Mouse (Mus musculus): Measurements from ENCODE around the gene Marveld3. TPM values are rescaled to one million over a fixed set of nuclear protein-coding genes. Genes with fewer than 3 reads are reported as not detected.

Marveld3 gene
- polyA plus RNA-seq, 1 experiment from 2014 or later, result 11.7 TPM

- H3K27me3 ChIP-seq, result no peaks in the 10 kb centered on the region
- in situ Hi-C loops (cut with MboI; ENCODE audit: low pct_unique_long_range_greater_than_20kb), result no loop called here
- POLR2A ChIA-PET, result interaction anchor here (0.6 to 0.9 kb wide), 2 partner anchors 19 to 242 kb away, joined by 3 read pairs; partner anchors contain the start of gene Zfp821
- TF ChIP-seq CTCF (IDR thresholded peaks at IDR 0.05), result no peak
- ATAC-seq (no peak), DNase-seq (ENCODE audit: low read depth, low spot score) (no peak)
- CTCF ChIA-PET, result interaction anchor here (0.8 kb wide), 1 partner anchor 11 kb away, joined by 3 read pairs; no protein-coding TSS in a partner anchor
These were observed 14.3 kb downstream of the Marveld3 start for GRCm38 (mm10) chr8:109947447-109948284.

GRCm38 (mm10) chr8:109946272-109946671, 15.7 kb downstream of the Marveld3 start:
- H3K27me3 ChIP-seq, result no peaks in the 10 kb centered on the region
- in situ Hi-C loops (cut with MboI; ENCODE audit: low pct_unique_long_range_greater_than_20kb), result no loop called here
- no peak for TF ChIP-seq CTCF (IDR thresholded peaks at IDR 0.05)
- POLR2A ChIA-PET, result no interaction called here
- DNase-seq (ENCODE audit: low read depth, low spot score), result no peak
- CTCF ChIA-PET, result interaction anchor here (1.2 to 1.4 kb wide), 2 partner anchors 26 to 28 kb away, joined by 3 read pairs; no protein-coding TSS in a partner anchor
- ATAC-seq, result no peak

GRCm38 (mm10) chr8:109945694-109946093, 16.3 kb downstream of the Marveld3 start:
- ChIA-PET POLR2A (interaction anchor here (0.7 kb wide), 1 partner anchor 11 kb away, joined by 3 read pairs; no protein-coding TSS in a partner anchor), CTCF (interaction anchor here (0.6 to 1.4 kb wide), 3 partner anchors 25 to 88 kb away, joined by 3 read pairs; no protein-coding TSS in a partner anchor)
- no peak for TF ChIP-seq CTCF (IDR thresholded peaks at IDR 0.05)
- no peak for ATAC-seq
- no peak for DNase-seq (ENCODE audit: low read depth, low spot score)
- in situ Hi-C loops (cut with MboI; ENCODE audit: low pct_unique_long_range_greater_than_20kb), result no loop called here
- no peaks in the 10 kb centered on the region for H3K27me3 ChIP-seq

- in situ Hi-C loops (cut with MboI; ENCODE audit: low pct_unique_long_range_greater_than_20kb), result no loop called here
- ATAC-seq, result peak; percentile 90
- no peak for TF ChIP-seq CTCF (IDR thresholded peaks at IDR 0.05)
- CTCF ChIA-PET, result interaction anchor here (0.6 to 1.2 kb wide), 2 partner anchors 27 to 88 kb away, joined by 3 read pairs; no protein-coding TSS in a partner anchor
- H3K27me3 ChIP-seq, result no peaks in the 10 kb centered on the region
- POLR2A ChIA-PET, result interaction anchor here (0.7 to 1.3 kb wide), 3 partner anchors 12 to 25 kb away, joined by 3 read pairs; no protein-coding TSS in a partner anchor
- DNase-seq (ENCODE audit: low read depth, low spot score), result peak; percentile 79
These were observed 16.8 kb downstream of the Marveld3 start for GRCm38 (mm10) chr8:109945153-109945632.

- ATAC-seq, result no peak
- DNase-seq (ENCODE audit: low read depth, low spot score), result no peak
- ChIA-PET CTCF (interaction anchor here (1.0 kb wide), 1 partner anchor 15 kb away, joined by 3 read pairs; no protein-coding TSS in a partner anchor), POLR2A (interaction anchor here (0.5 to 0.7 kb wide), 2 partner anchors 22 to 112 kb away, joined by 3 to 4 read pairs; no protein-coding TSS in a partner anchor)
- in situ Hi-C loops (cut with MboI; ENCODE audit: low pct_unique_long_range_greater_than_20kb), result no loop called here
- TF ChIP-seq CTCF (IDR thresholded peaks at IDR 0.05), result no peak
- no peaks in the 10 kb centered on the region for H3K27me3 ChIP-seq
These were observed 20.2 kb downstream of the Marveld3 start for GRCm38 (mm10) chr8:109941606-109942360.

- CTCF ChIA-PET, result interaction anchor here (0.9 to 2.8 kb wide), 3 partner anchors 8 to 26 kb away, joined by 3 to 6 read pairs (median 5); no protein-coding TSS in a partner anchor
- ATAC-seq (peak; percentile 92), DNase-seq (ENCODE audit: low read depth, low spot score) (peak; percentile 86)
- H3K27me3 ChIP-seq, result no peaks in the 10 kb centered on the region
- TF ChIP-seq CTCF (IDR thresholded peaks at IDR 0.05), result peak; percentile 51
- POLR2A ChIA-PET, result interaction anchor here (0.7 to 1.3 kb wide), 7 partner anchors 16 to 192 kb away, joined by 3 to 4 read pairs (median 3); partner anchors contain the start of gene Marveld3
- in situ Hi-C loops (cut with MboI; ENCODE audit: low pct_unique_long_range_greater_than_20kb), result no loop called here
These were observed 41.3 kb downstream of the Marveld3 start for GRCm38 (mm10) chr8:109920406-109921390.

- in situ Hi-C loops (cut with MboI; ENCODE audit: low pct_unique_long_range_greater_than_20kb), result no loop called here
- TF ChIP-seq CTCF (IDR thresholded peaks at IDR 0.05), result peak; percentile 88
- DNase-seq (ENCODE audit: low read depth, low spot score), result peak; percentile 27
These were observed 44.7 kb downstream of the Marveld3 start for GRCm38 (mm10) chr8:109917277-109917676.

GRCm38 (mm10) chr8:109907376-109907775, 54.6 kb downstream of the Marveld3 start:
- TF ChIP-seq CTCF (IDR thresholded peaks at IDR 0.05), result no peak

More at GRCm38 (mm10) chr8:109917277-109917676, 44.7 kb downstream of the Marveld3 start:
- ATAC-seq, result peak; percentile 47
- CTCF ChIA-PET, result interaction anchor here (0.8 to 3.8 kb wide), 14 partner anchors 11 to 242 kb away, joined by 3 to 31 read pairs (median 4); partner anchors contain the start of genes Marveld3 and Phlpp2
- POLR2A ChIA-PET, result interaction anchor here (0.7 to 1.2 kb wide), 2 partner anchors 39 to 99 kb away, joined by 3 read pairs; no protein-coding TSS in a partner anchor
- H3K27me3 ChIP-seq, result no peaks in the 10 kb centered on the region

GRCm38 (mm10) chr8:109906907-109907306, 55.1 kb downstream of the Marveld3 start:
- CTCF ChIA-PET, result interaction anchor here (2.4 to 7.0 kb wide), 2 partner anchors 8 to 10 kb away, joined by 7 to 31 read pairs; no protein-coding TSS in a partner anchor
- ATAC-seq (no peak), DNase-seq (ENCODE audit: low read depth, low spot score) (no peak)
- H3K27me3 ChIP-seq, result no peaks in the 10 kb centered on the region
- POLR2A ChIA-PET, result no interaction called here
- TF ChIP-seq CTCF (IDR thresholded peaks at IDR 0.05), result no peak
- in situ Hi-C loops (cut with MboI; ENCODE audit: low pct_unique_long_range_greater_than_20kb), result no loop called here

More at GRCm38 (mm10) chr8:109907376-109907775, 54.6 kb downstream of the Marveld3 start:
- POLR2A ChIA-PET, result no interaction called here
- ATAC-seq (no peak), DNase-seq (ENCODE audit: low read depth, low spot score) (no peak)
- in situ Hi-C loops (cut with MboI; ENCODE audit: low pct_unique_long_range_greater_than_20kb), result no loop called here
- H3K27me3 ChIP-seq, result no peaks in the 10 kb centered on the region
- CTCF ChIA-PET, result interaction anchor here (2.4 to 7.0 kb wide), 2 partner anchors 9 kb away, joined by 7 to 31 read pairs; no protein-coding TSS in a partner anchor
